Mouse (Mus musculus) MEL (cell line): ENCODE measurements at regions not wholly inside any gene's neighbourhood (a gene's known extent, or its start where the extent isn't known, plus 50 kb on each side); places are given as distances from the start of the nearest gene placed in this dataset.

Experiments
- CTCF ChIP-seq, 3 experiments: IDR thresholded peaks in 2 of 3; conservative IDR thresholded peaks in 1 of 3; 2 replicates each; pipeline ENCODE4 v1.5.1; 2011 to 2012; ENCODE audit warnings: low read length in 3 of 3, low read depth in 2 of 3, mild to moderate bottlenecking in 2 of 3, improper control_type of control experiment in 1 of 3, inconsistent platforms in 1 of 3, mixed read lengths in 1 of 3, moderate library complexity in 1 of 3; ENCODE audit not compliant: control insufficient read depth in 1 of 3, insufficient read depth in 1 of 3, poor library complexity in 1 of 3, severe bottlenecking in 1 of 3
- ELF1 ChIP-seq: IDR thresholded peaks from 2 replicates; pipeline ENCODE4 v1.6.1; 2014; ENCODE audit warnings: low read depth, mild to moderate bottlenecking, inconsistent platforms, low read length, improper control_type of control experiment, moderate library complexity
- NELFE ChIP-seq: IDR thresholded peaks from 2 replicates; pipeline ENCODE4 v1.6.1; 2011; ENCODE audit warnings: low read depth, low read length, improper control_type of control experiment
- POLR2A ChIP-seq, 2 experiments: IDR thresholded peaks; 2 replicates each; pipeline ENCODE4 v1.6.1; 2011 to 2012; ENCODE audit warnings: low read length in 2 of 2, mild to moderate bottlenecking in 2 of 2, control low read depth in 1 of 2, improper control_type of control experiment in 1 of 2, low read depth in 1 of 2, moderate library complexity in 1 of 2; ENCODE audit not compliant: control insufficient read depth in 1 of 2, insufficient read depth in 1 of 2, poor library complexity in 1 of 2
- RCOR1 ChIP-seq: IDR thresholded peaks from 2 replicates; pipeline ENCODE4 v1.6.1; 2012; ENCODE audit warnings: low read depth, mild to moderate bottlenecking, inconsistent platforms, low read length, improper control_type of control experiment
- SMC3 ChIP-seq: IDR thresholded peaks from 2 replicates; pipeline ENCODE4 v1.6.1; 2011; ENCODE audit warnings: low read depth, low read length, improper control_type of control experiment
- USF1 ChIP-seq: IDR thresholded peaks from 2 replicates; pipeline ENCODE4 v1.6.1; 2014; ENCODE audit warnings: low read depth, mild to moderate bottlenecking, inconsistent platforms, low read length, improper control_type of control experiment, moderate library complexity

DNA sequence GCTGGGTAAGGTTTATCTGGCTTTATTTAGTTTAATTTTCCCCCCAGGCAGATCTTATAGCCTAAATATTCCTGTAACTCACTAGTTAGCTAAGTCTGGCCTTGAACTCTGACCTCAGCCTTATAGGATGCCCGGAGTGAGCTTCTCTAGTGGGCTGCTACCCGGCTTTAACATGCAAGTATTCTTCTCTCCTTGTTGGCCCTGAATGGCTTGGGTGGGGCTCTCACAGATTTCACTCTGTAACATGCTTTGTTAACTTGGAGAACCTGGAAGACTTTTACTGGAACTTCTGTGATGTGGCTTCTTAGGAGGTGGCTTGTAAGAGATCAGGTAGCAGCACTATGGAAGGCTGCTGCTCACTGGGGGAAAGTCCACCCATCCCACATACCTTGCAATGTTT, 177.3 kb upstream of the Camk1g start:
- TF ChIP-seq SMC3 (no peak), NELFE (no peak), RCOR1 (no peak), USF1 (no peak), POLR2A (IDR thresholded peaks at IDR 0.05; ENCODE audit: control insufficient read depth in 1 of 2, insufficient read depth in 1 of 2, low read depth in 1 of 2, low read length in 2 of 2, poor library complexity in 1 of 2) (no peak), ELF1 (no peak), CTCF (IDR thresholded peaks at IDR 0.05 in 2 of 3, conservative IDR thresholded peaks at IDR 0.05 in 1 of 3; ENCODE audit: control insufficient read depth in 1 of 3, insufficient read depth in 1 of 3, low read depth in 2 of 3, low read length in 3 of 3, poor library complexity in 1 of 3, severe bottlenecking in 1 of 3) (no peak)
